Mouse (Mus musculus) MEL (cell line): ENCODE data around the gene Csmd2. TPM values are rescaled to one million over a fixed set of nuclear protein-coding genes. Genes with fewer than 3 reads are reported as not detected.

Source experiments
- DNase-seq: peaks from one replicate; pipeline ENCODE4 v3.0.0; 2011; ENCODE audit warnings: low read depth, low spot score
- H3K27ac ChIP-seq: 2 replicates; pipeline ENCODE4 v1.5.1; 2012; ENCODE audit warnings: low read depth, mild to moderate bottlenecking, control low read depth, low read length, moderate library complexity; ENCODE audit not compliant: control insufficient read depth
- H3K27me3 ChIP-seq, 2 experiments: fragments of 150-350 bp in 1 of 2; sonication (generic) in 1 of 2; 2 replicates each; pipeline ENCODE4 v1.6.1; 2012; ENCODE audit warnings: low read length in 2 of 2, mild to moderate bottlenecking in 2 of 2, improper control_type of control experiment in 1 of 2, moderate library complexity in 1 of 2; ENCODE audit not compliant: insufficient read depth in 2 of 2, control insufficient read depth in 1 of 2
- H3K36me3 ChIP-seq, 2 experiments: 2 replicates each; pipeline ENCODE4 v1.6.1; 2012 to 2014; ENCODE audit warnings: low read length in 2 of 2, improper control_type of control experiment in 1 of 2, inconsistent platforms in 1 of 2, mild to moderate bottlenecking in 1 of 2; ENCODE audit not compliant: insufficient read depth in 2 of 2, control insufficient read depth in 1 of 2
- H3K4me1 ChIP-seq, 2 experiments: fragments of 150-350 bp in 1 of 2; sonication (generic) in 1 of 2; 2 replicates each; pipeline ENCODE4 v1.6.1; 2012; ENCODE audit warnings: low read length in 2 of 2, improper control_type of control experiment in 1 of 2, mild to moderate bottlenecking in 1 of 2; ENCODE audit not compliant: insufficient read depth in 2 of 2, control insufficient read depth in 1 of 2
- H3K4me3 ChIP-seq, 2 experiments: fragments of 150-350 bp in 1 of 2; sonication (generic) in 1 of 2; 2 replicates each; pipeline ENCODE4 v1.5.1; 2012; ENCODE audit warnings: low read depth in 2 of 2, low read length in 2 of 2, mild to moderate bottlenecking in 2 of 2, moderate library complexity in 2 of 2, control low read depth in 1 of 2, improper control_type of control experiment in 1 of 2; ENCODE audit not compliant: control insufficient read depth in 1 of 2, insufficient read depth in 1 of 2
- H3K79me2 ChIP-seq: 2 replicates; pipeline ENCODE4 v1.6.1; 2012; ENCODE audit warnings: mild to moderate bottlenecking, low read length, moderate library complexity; ENCODE audit not compliant: control insufficient read depth, poor library complexity, insufficient read depth
- H3K9ac ChIP-seq: 2 replicates; pipeline ENCODE4 v1.6.1; 2012; ENCODE audit warnings: low read depth, mild to moderate bottlenecking, control low read depth, low read length, moderate library complexity; ENCODE audit not compliant: control insufficient read depth, poor library complexity, severe bottlenecking
- H3K9me3 ChIP-seq: fragments of 150-350 bp; sonication (generic); replicated peaks from 2 replicates; pipeline ENCODE4 v1.6.1; 2012; ENCODE audit warnings: mild to moderate bottlenecking, low read length, improper control_type of control experiment, moderate library complexity; ENCODE audit not compliant: insufficient read depth
- BHLHE40 ChIP-seq: IDR thresholded peaks from 2 replicates; pipeline ENCODE4 v1.6.1; 2012; ENCODE audit warnings: low read depth, mild to moderate bottlenecking, inconsistent platforms, low read length, improper control_type of control experiment, borderline replicate concordance
- CHD1 ChIP-seq: IDR thresholded peaks from 2 replicates; pipeline ENCODE4 v1.6.1; 2012; ENCODE audit warnings: low read depth, mild to moderate bottlenecking, inconsistent platforms, low read length, improper control_type of control experiment
- CTCF ChIP-seq, 3 experiments: IDR thresholded peaks in 2 of 3; conservative IDR thresholded peaks in 1 of 3; 2 replicates each; pipeline ENCODE4 v1.5.1; 2011 to 2012; ENCODE audit warnings: low read length in 3 of 3, low read depth in 2 of 3, mild to moderate bottlenecking in 2 of 3, improper control_type of control experiment in 1 of 3, inconsistent platforms in 1 of 3, mixed read lengths in 1 of 3, moderate library complexity in 1 of 3; ENCODE audit not compliant: control insufficient read depth in 1 of 3, insufficient read depth in 1 of 3, poor library complexity in 1 of 3, severe bottlenecking in 1 of 3
- E2F4 ChIP-seq: IDR thresholded peaks from 2 replicates; pipeline ENCODE4 v1.6.1; 2011; ENCODE audit warnings: low read depth, low read length, improper control_type of control experiment, borderline replicate concordance
- ELF1 ChIP-seq: IDR thresholded peaks from 2 replicates; pipeline ENCODE4 v1.6.1; 2014; ENCODE audit warnings: low read depth, mild to moderate bottlenecking, inconsistent platforms, low read length, improper control_type of control experiment, moderate library complexity
- EP300 ChIP-seq, 2 experiments: IDR thresholded peaks; 2 replicates each; pipeline ENCODE4 v1.6.1; 2011; ENCODE audit warnings: improper control_type of control experiment in 2 of 2, low read length in 2 of 2, low read depth in 1 of 2, mild to moderate bottlenecking in 1 of 2
- GABPA ChIP-seq: IDR thresholded peaks from 2 replicates; pipeline ENCODE4 v1.6.1; 2012; ENCODE audit warnings: low read depth, mild to moderate bottlenecking, inconsistent platforms, low read length, improper control_type of control experiment, moderate library complexity
- GATA1 ChIP-seq: IDR thresholded peaks from 2 replicates; pipeline ENCODE4 v1.6.1; 2011; ENCODE audit warnings: low read depth, low read length, improper control_type of control experiment
- HCFC1 ChIP-seq: IDR thresholded peaks from 2 replicates; pipeline ENCODE4 v1.6.1; 2012; ENCODE audit warnings: low read depth, mild to moderate bottlenecking, inconsistent platforms, low read length, improper control_type of control experiment, moderate library complexity
- JUND ChIP-seq: IDR thresholded peaks from 2 replicates; pipeline ENCODE4 v1.6.1; 2011; ENCODE audit warnings: low read depth, mild to moderate bottlenecking, improper control_type of control experiment, low read length
- MAFK ChIP-seq: IDR thresholded peaks from 2 replicates; pipeline ENCODE4 v1.6.1; 2011; ENCODE audit warnings: low read depth, mild to moderate bottlenecking, low read length, improper control_type of control experiment, borderline replicate concordance
- MAX ChIP-seq: IDR thresholded peaks from 2 replicates; pipeline ENCODE4 v1.6.1; 2011; ENCODE audit warnings: low read length, improper control_type of control experiment
- MYB ChIP-seq: IDR thresholded peaks from 2 replicates; pipeline ENCODE4 v1.6.1; 2011; ENCODE audit warnings: mild to moderate bottlenecking, low read depth, low read length, improper control_type of control experiment
- MYC ChIP-seq: IDR thresholded peaks from 2 replicates; pipeline ENCODE4 v1.6.1; 2011; ENCODE audit warnings: low read depth, mild to moderate bottlenecking, low read length, improper control_type of control experiment, moderate library complexity
- NELFE ChIP-seq: IDR thresholded peaks from 2 replicates; pipeline ENCODE4 v1.6.1; 2011; ENCODE audit warnings: low read depth, low read length, improper control_type of control experiment
- POLR2A ChIP-seq, 2 experiments: IDR thresholded peaks; 2 replicates each; pipeline ENCODE4 v1.6.1; 2011 to 2012; ENCODE audit warnings: low read length in 2 of 2, mild to moderate bottlenecking in 2 of 2, control low read depth in 1 of 2, improper control_type of control experiment in 1 of 2, low read depth in 1 of 2, moderate library complexity in 1 of 2; ENCODE audit not compliant: control insufficient read depth in 1 of 2, insufficient read depth in 1 of 2, poor library complexity in 1 of 2
- RAD21 ChIP-seq: IDR thresholded peaks from 2 replicates; pipeline ENCODE4 v1.6.1; 2011; ENCODE audit warnings: mild to moderate bottlenecking, low read depth, low read length, improper control_type of control experiment
- SIN3A ChIP-seq: IDR thresholded peaks from 2 replicates; pipeline ENCODE4 v1.6.1; 2012; ENCODE audit warnings: low read length, improper control_type of control experiment, inconsistent platforms
- TAL1 ChIP-seq: IDR thresholded peaks from 2 replicates; pipeline ENCODE4 v1.6.1; 2012; ENCODE audit warnings: mild to moderate bottlenecking, inconsistent platforms, low read length, moderate library complexity, mixed read lengths
- TBP ChIP-seq: IDR thresholded peaks from 2 replicates; pipeline ENCODE4 v1.8.0; 2011; ENCODE audit warnings: low read depth, low read length, improper control_type of control experiment
- TCF12 ChIP-seq: IDR thresholded peaks from 2 replicates; pipeline ENCODE4 v1.6.1; 2014; ENCODE audit warnings: low read depth, mild to moderate bottlenecking, inconsistent platforms, low read length, improper control_type of control experiment, moderate library complexity
- USF1 ChIP-seq: IDR thresholded peaks from 2 replicates; pipeline ENCODE4 v1.6.1; 2014; ENCODE audit warnings: low read depth, mild to moderate bottlenecking, inconsistent platforms, low read length, improper control_type of control experiment, moderate library complexity
- ZC3H11A ChIP-seq: IDR thresholded peaks from 2 replicates; pipeline ENCODE4 v1.6.1; 2012; ENCODE audit warnings: low read depth, mild to moderate bottlenecking, inconsistent platforms, low read length, improper control_type of control experiment
- polyA plus RNA-seq, 2 experiments: library from polyadenylated mRNA; stranded (reverse) in 1 of 2; unstranded in 1 of 2; fragments of >175 nt in 1 of 2; fragments of >200 nt in 1 of 2; gene quantifications; 2 replicates each; pipeline versions ENCODE4 v1.2.1 to v1.2.4; 2012; ENCODE audit warnings: low replicate concordance in 2 of 2, low read depth in 1 of 2; ENCODE audit not compliant: insufficient read length in 2 of 2, insufficient read depth in 1 of 2, missing spikeins in 1 of 2
- total RNA-seq: library from RNA; depleted of rRNA; stranded (reverse); fragments of 300-350 nt; gene quantifications from 2 replicates; pipeline ENCODE4 v1.2.3, GENCODE M21; 2012

Gene Csmd2
- total and polyA plus RNA-seq, 3 experiments = not detected

- no peaks in the 10 kb centered on the region for H3K9me3 ChIP-seq
- H3K4me1 ChIP-seq = no peaks in the 10 kb centered on the region
- TF ChIP-seq POLR2A (IDR thresholded peaks at IDR 0.05; ENCODE audit: control insufficient read depth in 1 of 2, insufficient read depth in 1 of 2, low read depth in 1 of 2, low read length in 2 of 2, poor library complexity in 1 of 2) (no peak), JUND (no peak), GABPA (no peak), TAL1 (no peak), MYB (no peak)
- no peak for DNase-seq
- no peaks in the 10 kb centered on the region for H3K36me3 ChIP-seq
- H3K79me2 ChIP-seq = no peaks in the 10 kb centered on the region
- no peak overlapping the region for H3K27ac ChIP-seq
- no peak overlapping the region for H3K4me3 ChIP-seq
- no peak overlapping the region for H3K9ac ChIP-seq
- H3K27me3 ChIP-seq = no peaks in the 10 kb centered on the region
These were observed 283.3 kb downstream of the Csmd2 start for GRCm38 (mm10) chr4:128270931-128271330.

- H3K79me2 ChIP-seq = no peaks in the 10 kb centered on the region
- TF ChIP-seq CTCF (IDR thresholded peaks at IDR 0.05 in 2 of 3, conservative IDR thresholded peaks at IDR 0.05 in 1 of 3; ENCODE audit: control insufficient read depth in 1 of 3, insufficient read depth in 1 of 3, low read depth in 2 of 3, low read length in 3 of 3, poor library complexity in 1 of 3, severe bottlenecking in 1 of 3) (no peak), SIN3A (no peak), E2F4 (no peak), EP300 (IDR thresholded peaks at IDR 0.05; ENCODE audit: low read depth in 1 of 2, low read length in 2 of 2) (no peak), ELF1 (no peak), USF1 (no peak), HCFC1 (no peak), MAFK (no peak), GABPA (no peak), CHD1 (no peak), GATA1 (no peak), ZC3H11A (no peak), MYB (no peak), TCF12 (no peak), MYC (no peak), MAX (no peak), TBP (no peak), NELFE (no peak), RAD21 (no peak), BHLHE40 (no peak)
- no peak for DNase-seq
- no peak overlapping the region for H3K27ac ChIP-seq
- no peaks in the 10 kb centered on the region for H3K27me3 ChIP-seq
- no peaks in the 10 kb centered on the region for H3K36me3 ChIP-seq
- no peaks in the 10 kb centered on the region for H3K4me1 ChIP-seq
- H3K4me3 ChIP-seq = no peak overlapping the region
- no peaks in the 10 kb centered on the region for H3K9me3 ChIP-seq
- H3K9ac ChIP-seq = no peak overlapping the region
These were observed 284.8 kb downstream of the Csmd2 start for GRCm38 (mm10) chr4:128272501-128272900.
